Mouse (Mus musculus): ENCODE data around the gene Mpc2. TPM values are rescaled to one million over a fixed set of nuclear protein-coding genes. Genes with fewer than 3 reads are reported as not detected.
A peak's percentile ranks its signal among the peaks of the same experiment; 100 is the strongest.

Mpc2 gene
- total and polyA plus RNA-seq, 3 experiments: 253 to 629 (median 547) TPM

- DNase-seq: peak; percentile 46 to 52
- Histone ChIP-seq H3K27me3 (ENCODE audit: control insufficient read depth, insufficient read depth, low read length) (no peaks in the 10 kb centered on the region), H3K4me3 (no peak overlapping the region), H3K79me2 (replicated peaks; ENCODE audit: control insufficient read depth, insufficient read depth, low read length) (no peaks in the 10 kb centered on the region), H3K36me3 (ENCODE audit: control insufficient read depth, insufficient read depth, low read length) (no peaks in the 10 kb centered on the region), H3K27ac (no peak overlapping the region), H3K4me1 (ENCODE audit: control insufficient read depth, insufficient read depth, low read length) (peaks cover 4% of the 10 kb centered on the region), H3K9ac (ENCODE audit: low read depth, low read length) (no peak overlapping the region)
- 33% methylated on average over 6 of the region's 6 CpGs for WGBS
- intact Hi-C loops (cut with DNase I): no loop called here
- no peak for TF ChIP-seq CTCF (IDR thresholded peaks at IDR 0.05)
- TF ChIP-seq POLR2A (IDR thresholded peaks at IDR 0.05; ENCODE audit: insufficient read depth, low read depth, low read length): no peak
- TF ChIP-seq EP300 (IDR thresholded peaks at IDR 0.05; ENCODE audit: insufficient read depth, low read depth, low read length): 0 out of 2 replicates have a peak, but pooled peaks have one; percentile 10
These were observed 49.7 kb downstream of the Mpc2 start for GRCm38 (mm10) chr1:165510161-165510560.

- DNase-seq: no peak
- no peak overlapping the region for H3K27ac ChIP-seq
- no peaks in the 10 kb centered on the region for H3K79me2 ChIP-seq (replicated peaks; ENCODE audit: control insufficient read depth, insufficient read depth, low read length)
- no peak overlapping the region for H3K9ac ChIP-seq (ENCODE audit: low read depth, low read length)
- no peaks in the 10 kb centered on the region for H3K36me3 ChIP-seq (ENCODE audit: control insufficient read depth, insufficient read depth, low read length)
- H3K27me3 ChIP-seq (ENCODE audit: control insufficient read depth, insufficient read depth, low read length): no peaks in the 10 kb centered on the region
- H3K4me1 ChIP-seq (ENCODE audit: control insufficient read depth, insufficient read depth, low read length): no peaks in the 10 kb centered on the region; the same call in 1 of the 2 replicates
- TF ChIP-seq POLR2A (IDR thresholded peaks at IDR 0.05; ENCODE audit: insufficient read depth, low read depth, low read length): no peak
- TF ChIP-seq CTCF (IDR thresholded peaks at IDR 0.05): no peak
- TF ChIP-seq EP300 (IDR thresholded peaks at IDR 0.05; ENCODE audit: insufficient read depth, low read depth, low read length): no peak
- WGBS: 84% methylated on average over 7 of the region's 7 CpGs
- no peak overlapping the region for H3K4me3 ChIP-seq
- intact Hi-C loops (cut with DNase I): no loop called here
These were observed 60.3 kb downstream of the Mpc2 start for GRCm38 (mm10) chr1:165520716-165521115.

Other genes starting within 250 kb of the Mpc2 start
- gene Tiprl, start 223.6 kb upstream of the Mpc2 start, total RNA-seq (2021): 10 to 100 TPM; 36.1 to 37.2 TPM
- gene Tiprl, start 223.6 kb upstream of the Mpc2 start, polyA plus RNA-seq (2012; rRNA removed): 17.6 and 22.5 TPM in 2 replicates
- 1 to 10 TPM; 1.4 to 1.5 TPM for gene Gpr161, start 164.8 kb upstream of the Mpc2 start, total RNA-seq (2021)
- 2.2 and 2.7 TPM in 2 replicates for gene Gpr161, start 164.8 kb upstream of the Mpc2 start, polyA plus RNA-seq (2012; rRNA removed)
- 100 to 1,000 TPM in 1 of 2 experiments, 10 to 100 TPM in 1; 93.6 to 112 TPM for gene Dcaf6, start 162 bp upstream of the Mpc2 start, total RNA-seq (2021)
- 43.3 and 69.8 TPM in 2 replicates for gene Dcaf6, start 162 bp upstream of the Mpc2 start, polyA plus RNA-seq (2012; rRNA removed)
- under 1 TPM in 1 of 2 experiments, not detected in 1; 0.05 TPM for gene Adcy10, start 24.5 kb downstream of the Mpc2 start, total RNA-seq (2021)
- 0.18 and 0.32 TPM in 2 replicates for gene Adcy10, start 24.5 kb downstream of the Mpc2 start, polyA plus RNA-seq (2012; rRNA removed)
- gene Mpzl1, start 173.9 kb downstream of the Mpc2 start, total RNA-seq (2021): 10 to 100 TPM; 15.1 to 19.7 TPM
- gene Mpzl1, start 173.9 kb downstream of the Mpc2 start, polyA plus RNA-seq (2012; rRNA removed): 18.3 and 25.6 TPM in 2 replicates
- 10 to 100 TPM; 68.7 to 81.5 TPM for gene Rcsd1, start 249.1 kb downstream of the Mpc2 start, total RNA-seq (2021)
- gene Rcsd1, start 249.1 kb downstream of the Mpc2 start, polyA plus RNA-seq (2012; rRNA removed): 57.2 and 86.2 TPM in 2 replicates

Data from heart, adult 2 months (tissue).